Mouse (Mus musculus) myocyte (in vitro differentiated cells): ENCODE data around the gene Rpgrip1l. TPM values are rescaled to one million over a fixed set of nuclear protein-coding genes. Genes with fewer than 3 reads are reported as not detected.

Source experiments
- H3K27me3 ChIP-seq: one replicate; pipeline ENCODE4 v1.6.1; 2011; ENCODE audit not compliant: control insufficient read depth, insufficient read depth, insufficient read length
- H3K36me3 ChIP-seq: one replicate; pipeline ENCODE4 v1.6.1; 2011; ENCODE audit not compliant: control insufficient read depth, insufficient read depth
- H3K4me2 ChIP-seq: one replicate; pipeline ENCODE4 v1.6.1; 2011; ENCODE audit warnings: low read depth, control low read depth
- H3K4me3 ChIP-seq: one replicate; pipeline ENCODE4 v1.5.1; 2011; ENCODE audit warnings: mild to moderate bottlenecking, control low read depth, moderate library complexity
- H3K79me2 ChIP-seq: one replicate; pipeline ENCODE4 v1.6.1; 2011; ENCODE audit not compliant: control insufficient read depth, insufficient read depth
- H3ac ChIP-seq: one replicate; pipeline ENCODE4 v1.6.1; 2011; ENCODE audit not compliant: control insufficient read depth, insufficient read length
- CEBPB ChIP-seq: IDR thresholded peaks from 2 replicates; pipeline ENCODE4 v1.6.1; 2011; ENCODE audit warnings: mild to moderate bottlenecking, moderate library complexity; ENCODE audit not compliant: poor library complexity, insufficient read depth, severe bottlenecking
- E2F4 ChIP-seq: IDR thresholded peaks from one replicate; pipeline ENCODE4 v1.6.1; 2011; ENCODE audit warnings: mild to moderate bottlenecking, control low read depth, moderate library complexity; ENCODE audit not compliant: insufficient read depth
- MAX ChIP-seq: IDR thresholded peaks from one replicate; pipeline ENCODE4 v1.6.1; 2011; ENCODE audit warnings: low read depth, mild to moderate bottlenecking, control low read depth
- MYOD1 ChIP-seq, 3 experiments: IDR thresholded peaks; one replicate each; pipeline ENCODE4 v1.6.1; 2011; ENCODE audit warnings: control low read depth in 2 of 3, low read depth in 2 of 3, mild to moderate bottlenecking in 2 of 3, moderate library complexity in 1 of 3; ENCODE audit not compliant: insufficient read length in 2 of 3, control insufficient read depth in 1 of 3
- MYOG ChIP-seq, 3 experiments: IDR thresholded peaks; one replicate each; pipeline ENCODE4 v1.6.1; 2011; ENCODE audit warnings: control low read depth in 2 of 3, low read depth in 2 of 3, mild to moderate bottlenecking in 2 of 3; ENCODE audit not compliant: insufficient read length in 2 of 3, control insufficient read depth in 1 of 3, insufficient read depth in 1 of 3
- POLR2A ChIP-seq: IDR thresholded peaks from one replicate; pipeline ENCODE4 v1.6.1; 2011; ENCODE audit warnings: low read depth, mild to moderate bottlenecking, control low read depth, moderate library complexity; ENCODE audit not compliant: insufficient read length
- POLR2AphosphoS2 ChIP-seq: IDR thresholded peaks from one replicate; pipeline ENCODE4 v1.6.1; 2011; ENCODE audit warnings: low read depth, control low read depth; ENCODE audit not compliant: insufficient read length
- REST ChIP-seq: IDR thresholded peaks from one replicate; pipeline ENCODE4 v1.6.1; 2011; ENCODE audit warnings: mild to moderate bottlenecking, control low read depth, moderate library complexity; ENCODE audit not compliant: insufficient read depth, insufficient read length
- SRF ChIP-seq: IDR thresholded peaks from one replicate; pipeline ENCODE4 v1.6.1; 2011; ENCODE audit warnings: low read depth; ENCODE audit not compliant: control insufficient read depth, insufficient read length
- TCF12 ChIP-seq: IDR thresholded peaks from one replicate; pipeline ENCODE4 v1.6.1; 2011; ENCODE audit warnings: mild to moderate bottlenecking, control low read depth; ENCODE audit not compliant: poor library complexity, insufficient read depth, severe bottlenecking
- TCF3 ChIP-seq: IDR thresholded peaks from one replicate; pipeline ENCODE4 v1.6.1; 2011; ENCODE audit warnings: low read depth, control low read depth; ENCODE audit not compliant: insufficient read length
- USF1 ChIP-seq: IDR thresholded peaks from one replicate; pipeline ENCODE4 v1.6.1; 2011; ENCODE audit warnings: low read depth, mild to moderate bottlenecking, control low read depth, moderate library complexity
- polyA plus RNA-seq: library from polyadenylated mRNA; unstranded; fragments of >200 nt; fragmentation: generic; extraction: Trizol; gene quantifications from one replicate; pipeline ENCODE4 v1.2.1, GENCODE M21; 2012; ENCODE audit warnings: missing spikeins

Rpgrip1l gene
- polyA plus RNA-seq, 1 experiment, result 2.1 TPM

DNA sequence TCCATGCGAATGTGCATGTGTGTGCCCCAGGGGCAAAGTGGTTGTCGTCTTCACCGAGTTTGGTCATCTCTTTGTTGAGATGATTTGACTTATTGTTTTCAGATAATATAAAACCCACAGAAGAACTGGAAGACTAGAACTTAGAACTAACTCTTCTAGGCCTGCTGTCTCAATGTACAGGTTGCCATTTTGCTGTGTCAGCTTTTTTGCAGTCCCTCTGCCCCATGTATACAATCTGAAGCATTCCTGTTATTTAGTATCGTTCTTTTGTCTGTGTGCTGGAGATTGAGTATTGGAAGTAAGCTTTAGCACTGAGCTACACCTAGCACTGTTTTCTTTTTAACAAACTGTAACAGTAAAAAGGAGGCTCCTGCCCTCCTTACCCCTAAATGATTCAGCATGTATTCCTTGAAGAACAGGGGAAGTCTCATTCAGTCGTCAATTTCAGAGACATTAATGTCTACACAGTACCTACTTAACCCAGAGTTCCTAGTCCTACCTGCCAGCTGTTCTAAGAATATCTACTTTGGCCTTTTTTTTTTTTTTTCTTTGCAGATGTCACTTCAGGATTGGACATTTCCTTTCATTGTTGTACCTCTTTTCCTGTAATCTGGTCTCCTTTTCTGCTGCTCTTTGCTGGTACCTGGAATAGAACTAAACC lies 4.6 kb upstream of the Rpgrip1l start:
- no peak overlapping the region for H3K4me3 ChIP-seq
- no peak for TF ChIP-seq TCF3
- no peak for TF ChIP-seq REST
- TF ChIP-seq E2F4, result no peak
- TF ChIP-seq POLR2A, result no peak
- TF ChIP-seq MYOG (IDR thresholded peaks at IDR 0.05; ENCODE audit: control insufficient read depth in 1 of 3, insufficient read depth in 1 of 3, insufficient read length in 2 of 3, low read depth in 2 of 3), result no peak

DNA sequence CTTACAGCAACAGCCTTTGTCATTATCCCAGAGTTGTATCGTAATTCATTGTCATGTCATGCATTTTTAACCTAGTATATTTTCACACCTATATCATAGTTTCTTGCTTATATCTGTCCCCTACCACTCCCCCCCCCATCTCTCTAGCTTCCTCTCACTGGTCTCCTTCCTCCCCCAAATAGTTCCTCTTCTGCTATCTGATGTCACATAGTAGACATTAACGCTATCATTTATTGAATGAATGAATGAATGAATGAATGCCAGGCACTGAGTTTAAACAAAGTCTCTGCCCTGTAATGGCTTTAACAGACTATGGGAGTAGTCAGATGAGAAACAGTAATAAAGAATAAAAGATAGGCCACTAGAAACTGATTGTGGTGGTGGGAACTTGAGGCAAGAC lies 720 bp downstream of the Rpgrip1l start:
- TF ChIP-seq POLR2AphosphoS2 (no peak), MYOD1 (IDR thresholded peaks at IDR 0.05; ENCODE audit: control insufficient read depth in 1 of 3, insufficient read length in 2 of 3, low read depth in 2 of 3) (no peak), USF1 (no peak), REST (no peak), TCF12 (no peak), TCF3 (no peak), E2F4 (no peak)
- Histone ChIP-seq H3K4me2 (peak overlapping the region; percentile 87), H3ac (no peak overlapping the region), H3K36me3 (peaks cover 1% of the 10 kb centered on the region), H3K27me3 (no peaks in the 10 kb centered on the region), H3K79me2 (peaks cover 36% of the 10 kb centered on the region), H3K4me3 (peak overlapping the region; percentile 72)

More for the DNA sequence above, 4.6 kb upstream of the Rpgrip1l start:
- Histone ChIP-seq H3K4me2 (no peak overlapping the region), H3ac (no peak overlapping the region), H3K36me3 (no peaks in the 10 kb centered on the region), H3K79me2 (peaks cover 88% of the 10 kb centered on the region), H3K27me3 (no peaks in the 10 kb centered on the region)

GRCm38 (mm10) chr8:91304481-91305386 lies 8.3 kb downstream of the Rpgrip1l start:
- Histone ChIP-seq H3K36me3 (peaks cover 13% of the 10 kb centered on the region), H3ac (no peak overlapping the region), H3K4me2 (no peak overlapping the region), H3K4me3 (no peak overlapping the region), H3K27me3 (no peaks in the 10 kb centered on the region), H3K79me2 (no peaks in the 10 kb centered on the region)
- no peak for TF ChIP-seq E2F4
- no peak for TF ChIP-seq TCF3
- no peak for TF ChIP-seq REST
- TF ChIP-seq POLR2AphosphoS2, result no peak
- TF ChIP-seq POLR2A, result no peak
- no peak for TF ChIP-seq USF1
- TF ChIP-seq SRF, result no peak
- TF ChIP-seq MAX, result no peak
- no peak for TF ChIP-seq MYOD1 (IDR thresholded peaks at IDR 0.05; ENCODE audit: control insufficient read depth in 1 of 3, insufficient read length in 2 of 3, low read depth in 2 of 3)
- TF ChIP-seq CEBPB, result no peak
- no peak for TF ChIP-seq TCF12
- no peak for TF ChIP-seq MYOG (IDR thresholded peaks at IDR 0.05; ENCODE audit: control insufficient read depth in 1 of 3, insufficient read depth in 1 of 3, insufficient read length in 2 of 3, low read depth in 2 of 3)

- Histone ChIP-seq H3K27me3 (no peaks in the 10 kb centered on the region), H3K36me3 (peaks cover 7% of the 10 kb centered on the region), H3K79me2 (no peaks in the 10 kb centered on the region), H3K4me3 (no peak overlapping the region), H3ac (no peak overlapping the region), H3K4me2 (no peak overlapping the region)
- TF ChIP-seq E2F4, result no peak
- TF ChIP-seq MYOD1 (IDR thresholded peaks at IDR 0.05; ENCODE audit: control insufficient read depth in 1 of 3, insufficient read length in 2 of 3, low read depth in 2 of 3), result no peak
- no peak for TF ChIP-seq POLR2AphosphoS2
- no peak for TF ChIP-seq TCF12
- TF ChIP-seq SRF, result no peak
- no peak for TF ChIP-seq POLR2A
Measured at GRCm38 (mm10) chr8:91298672-91299071, 14.4 kb downstream of the Rpgrip1l start.

GRCm38 (mm10) chr8:91295786-91296185 lies 17.3 kb downstream of the Rpgrip1l start:
- Histone ChIP-seq H3K4me2 (no peak overlapping the region), H3ac (no peak overlapping the region), H3K36me3 (no peaks in the 10 kb centered on the region), H3K27me3 (no peaks in the 10 kb centered on the region), H3K4me3 (no peak overlapping the region), H3K79me2 (no peaks in the 10 kb centered on the region)
- TF ChIP-seq TCF3, result no peak
